Mouse (Mus musculus) heart, embryonic 10.5 days (tissue): ENCODE measurements around the gene Gm4187. TPM values are rescaled to one million over a fixed set of nuclear protein-coding genes. Genes with fewer than 3 reads are reported as not detected.
"Not testable (repeated sequence)": the region's sequence is repeated elsewhere in the genome, so short reads cannot be mapped to it uniquely, and the experiment has no call there.

Experiments used
- DNase-seq: peaks from one replicate; pipeline ENCODE4 v3.0.0-alpha.2; 2017; ENCODE audit warnings: low spot score
- H3K27ac ChIP-seq: fragments of 300-500 bp; sonication (generic); 2 replicates; pipeline ENCODE4 v1.5.1; 2016; ENCODE audit warnings: mild to moderate bottlenecking
- H3K27me3 ChIP-seq: fragments of 300-500 bp; sonication (generic); 2 replicates; pipeline ENCODE4 v1.6.1; 2016; ENCODE audit warnings: mild to moderate bottlenecking; ENCODE audit not compliant: poor library complexity, insufficient read depth, severe bottlenecking
- H3K36me3 ChIP-seq: fragments of 300-500 bp; sonication (generic); 2 replicates; pipeline ENCODE4 v1.6.1; 2016; ENCODE audit warnings: mild to moderate bottlenecking, moderate library complexity
- H3K4me1 ChIP-seq: fragments of 300-500 bp; sonication (generic); 2 replicates; pipeline ENCODE4 v1.6.1; 2016; ENCODE audit warnings: mild to moderate bottlenecking
- H3K4me3 ChIP-seq: fragments of 300-500 bp; sonication (generic); 2 replicates; pipeline ENCODE4 v1.5.1; 2016; ENCODE audit warnings: mild to moderate bottlenecking, moderate library complexity
- H3K9me3 ChIP-seq: fragments of 300-500 bp; sonication (generic); 2 replicates; pipeline ENCODE4 v1.6.1; 2016; ENCODE audit warnings: mild to moderate bottlenecking, moderate library complexity
- WGBS: fragments of 180-500 bp; shearing (Covaris S2); methylation state at CpG from one replicate; pipeline ENCODE4 v1.1.7; 2016; 5-methylcytosine and 5-hydroxymethylcytosine counted together
- polyA plus RNA-seq: library from polyadenylated mRNA; unstranded; fragments of >200 nt; fragmentation: Nextera tagmentation; extraction: Ambion mirVana; gene quantifications from 2 replicates; pipeline ENCODE4 v1.2.1, GENCODE M21; 2016

Gm4187 gene
- polyA plus RNA-seq: not detected in 2 replicates

DNA sequence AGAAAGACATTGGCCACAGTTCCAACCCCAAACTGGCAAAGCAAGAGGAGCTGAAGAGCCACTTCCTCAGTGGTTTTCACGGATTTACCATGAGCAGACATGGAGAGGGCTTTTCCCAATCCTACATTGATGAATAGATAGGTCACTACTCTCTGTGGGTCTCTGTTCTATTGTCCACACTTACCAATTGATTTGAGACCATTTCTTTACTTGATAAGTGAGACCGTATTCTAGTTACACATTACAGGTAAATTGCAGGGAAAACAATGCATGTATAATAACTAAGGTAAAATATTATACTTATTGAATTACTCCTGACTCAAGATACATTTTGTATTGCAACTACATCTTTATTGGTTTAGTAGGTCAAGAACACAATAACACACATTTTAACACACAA is at the start of gene Gm4187:
TSS of gene Gm4187 (minus strand) at position 101 of the 400 bp plus-strand sequence.
- not testable (repeated sequence) for H3K4me3 ChIP-seq, H3K27ac ChIP-seq, H3K36me3 ChIP-seq, H3K4me1 ChIP-seq, H3K27me3 ChIP-seq, H3K9me3 ChIP-seq, DNase-seq
- no CpG with 5 or more reads among the region's 2 CpGs for WGBS

DNA sequence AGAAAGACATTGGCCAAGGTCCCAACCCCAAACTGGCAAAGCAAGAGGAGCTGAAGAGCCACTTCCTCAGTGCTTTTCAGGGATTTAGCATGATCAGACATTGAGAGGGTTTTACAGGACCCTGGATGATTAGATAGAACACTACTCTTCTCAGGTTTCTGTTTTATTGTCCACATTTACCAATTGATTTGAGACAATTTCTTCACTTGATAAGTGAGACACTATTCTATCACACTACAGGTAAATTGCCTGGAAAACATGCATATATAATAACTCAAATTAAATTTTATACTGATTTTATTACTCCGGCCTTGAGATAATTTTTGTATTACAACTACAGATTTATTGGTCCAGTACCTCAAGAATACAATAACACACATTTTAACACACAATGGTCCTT is 41.4 kb upstream of the Gm4187 start, which contains the start of gene Gm8660:
TSS of gene Gm8660 (minus strand) at position 101 of the 400 bp plus-strand sequence.
- not testable (repeated sequence) for H3K9me3 ChIP-seq, H3K4me3 ChIP-seq, H3K4me1 ChIP-seq, H3K27ac ChIP-seq, H3K36me3 ChIP-seq, DNase-seq, H3K27me3 ChIP-seq
- no CpG with 5 or more reads among the region's 1 CpGs for WGBS

Other genes with a start within 250 kb of the Gm4187 start
- not detected in 2 replicates for gene Gm16451, start 211.5 kb downstream of the Gm4187 start, polyA plus RNA-seq
- gene Gm10666, start 195.0 kb downstream of the Gm4187 start, polyA plus RNA-seq: not detected in 2 replicates
- gene Vmn1r142, start 165.7 kb downstream of the Gm4187 start, polyA plus RNA-seq: not detected in 2 replicates
- not detected in 2 replicates for gene Vmn1r143, start 140.3 kb downstream of the Gm4187 start, polyA plus RNA-seq
- not detected in 2 replicates for gene Gm8653, start 128.5 kb downstream of the Gm4187 start, polyA plus RNA-seq
- gene Gm8453, start 100.2 kb downstream of the Gm4187 start, polyA plus RNA-seq: not detected in 2 replicates
- not detected in 2 replicates for gene Gm8660, start 41.3 kb upstream of the Gm4187 start, polyA plus RNA-seq
- not detected in 2 replicates for gene Vmn1r148, start 83.9 kb upstream of the Gm4187 start, polyA plus RNA-seq
- gene Vmn1r149, start 108.5 kb upstream of the Gm4187 start, polyA plus RNA-seq: not detected in 2 replicates
- not detected in 2 replicates for gene Gm10665, start 134.4 kb upstream of the Gm4187 start, polyA plus RNA-seq
- gene Vmn1r151, start 170.0 kb upstream of the Gm4187 start, polyA plus RNA-seq: not detected in 2 replicates
- not detected in 2 replicates for gene Vmn1r152, start 193.2 kb upstream of the Gm4187 start, polyA plus RNA-seq
- not detected in 2 replicates for gene Gm8677, start 205.2 kb upstream of the Gm4187 start, polyA plus RNA-seq
- not detected in 2 replicates for gene Gm4201, start 235.6 kb upstream of the Gm4187 start, polyA plus RNA-seq